Mouse (Mus musculus): ENCODE measurements around the gene 2210017I01Rik.
A peak's percentile ranks its signal among the peaks of the same experiment; 100 is the strongest.

Gene 2210017I01Rik

DNA sequence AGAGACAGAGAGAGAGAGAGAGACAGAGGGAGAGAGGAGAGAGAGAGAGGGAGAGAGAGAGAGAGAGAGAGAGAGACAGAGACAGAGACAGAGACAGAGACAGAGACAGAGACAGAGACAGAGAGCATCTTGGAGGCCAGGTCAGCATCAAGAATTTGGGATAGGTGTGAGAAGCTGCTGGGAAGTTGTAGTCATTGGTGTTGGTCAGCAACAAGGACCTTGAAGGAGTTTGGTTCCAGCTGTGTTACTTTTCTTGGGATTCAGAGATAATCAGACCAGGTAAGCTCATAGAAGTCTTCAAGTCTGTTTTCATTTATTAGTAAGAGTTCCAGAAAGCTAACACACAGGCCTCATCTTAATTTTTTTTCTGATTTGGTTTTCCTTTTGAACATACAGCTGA is at the start of gene 2210017I01Rik:
Gene 2210017I01Rik, minus strand, starts transcription at position 101 of the 400 bp plus-strand sequence.
- DNase-seq: no peak

GRCm38 (mm10) chr3:92656826-92657225 is 49.5 kb upstream of the 2210017I01Rik start, which contains the start of gene Lce1b:
Gene Lce1b, minus strand, starts transcription at chr3:92656926.
- no peak for DNase-seq

DNA sequence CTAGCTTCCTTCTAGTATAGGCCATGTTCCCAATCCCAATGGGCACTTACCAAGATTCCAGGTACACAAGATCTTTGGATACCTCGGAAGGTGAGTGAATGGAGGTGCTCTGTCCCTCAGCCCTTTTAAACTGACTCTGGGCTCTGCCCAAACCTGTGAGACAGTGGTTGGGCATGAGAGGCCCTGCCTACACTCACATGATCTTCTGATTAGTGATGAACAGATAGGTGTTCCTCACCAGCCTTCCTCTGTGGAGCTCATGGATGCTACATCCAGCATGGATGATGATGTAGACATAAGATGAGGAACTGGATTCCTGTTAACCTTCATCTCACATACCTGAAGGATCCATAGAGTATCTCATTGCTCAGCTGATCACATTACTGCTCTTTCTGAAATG is 40.9 kb upstream of the 2210017I01Rik start, which contains the start of gene Lce1a1:
Gene Lce1a1, minus strand, starts transcription at position 101 of the 400 bp plus-strand sequence.
- no peak for DNase-seq

DNA sequence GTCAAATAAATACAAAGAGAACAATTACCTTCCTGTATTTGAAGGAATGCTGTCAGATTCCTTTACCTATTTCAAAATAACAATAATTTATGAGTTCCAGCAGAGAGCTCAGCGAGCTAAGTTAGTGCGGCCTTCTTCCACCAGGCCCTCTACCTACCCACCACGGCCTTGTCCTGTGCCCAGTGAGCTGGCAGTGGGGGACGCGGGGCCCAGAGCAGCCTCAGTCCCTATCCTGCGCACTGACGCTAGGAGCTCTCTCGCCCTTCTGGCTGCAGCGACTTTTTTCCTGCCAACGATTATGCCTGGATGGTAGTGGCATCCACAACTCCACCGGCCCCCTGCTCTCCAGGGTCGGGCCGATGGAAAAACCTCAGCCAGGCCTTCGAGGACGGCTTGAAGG is 32.6 kb upstream of the 2210017I01Rik start:
- no peak for DNase-seq

DNA sequence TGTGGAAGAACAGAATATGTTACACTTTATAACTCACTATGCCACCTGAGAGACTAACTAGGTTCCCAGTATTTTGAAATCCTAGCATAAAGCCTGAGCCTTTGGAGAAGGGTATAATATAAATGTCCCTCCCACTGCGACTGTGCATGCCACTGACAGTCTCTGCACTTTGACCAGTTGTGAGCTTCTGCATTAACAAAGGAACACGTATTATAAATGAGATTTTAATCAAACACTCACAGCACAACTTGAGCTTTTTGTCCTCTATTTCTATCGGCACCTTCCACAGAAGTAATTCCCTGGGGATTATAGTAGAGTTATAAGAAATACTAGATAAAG is 31.3 kb upstream of the 2210017I01Rik start:
- peak in 1 of 2 experiments; percentile 2 for DNase-seq

- peak; percentile 45 to 66 for DNase-seq
Observed at GRCm38 (mm10) chr3:92637745-92638652, 30.7 kb upstream of the 2210017I01Rik start.

DNA sequence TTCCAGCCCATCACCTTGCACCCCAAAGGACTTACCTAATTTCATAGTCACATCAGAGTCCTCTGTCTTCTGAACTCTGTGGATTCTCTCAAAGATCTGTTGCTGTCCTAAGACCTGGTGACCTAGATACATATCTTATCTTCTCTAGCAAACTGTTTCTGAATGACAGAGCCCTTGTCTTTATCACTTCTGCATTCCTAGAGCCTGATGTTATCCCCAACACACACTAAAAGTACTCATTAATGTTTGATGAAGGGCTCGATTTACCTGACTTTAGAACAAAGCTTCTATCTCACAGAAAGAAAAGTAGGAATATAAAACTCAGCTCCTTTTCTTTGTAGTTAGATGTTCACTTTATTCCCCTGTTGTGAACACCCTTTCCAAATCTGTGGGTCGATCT is 14.3 kb upstream of the 2210017I01Rik start, which contains the start of gene Lce6a:
Gene Lce6a, minus strand, starts transcription at position 101 of the 400 bp plus-strand sequence.
- no peak for DNase-seq

GRCm38 (mm10) chr3:92609804-92610203 is 2.5 kb upstream of the 2210017I01Rik start:
- no peak for DNase-seq

- DNase-seq: peak in 1 of 2 experiments; percentile 21
Observed at GRCm38 (mm10) chr3:92602169-92602568, 5.1 kb downstream of the 2210017I01Rik start.

DNA sequence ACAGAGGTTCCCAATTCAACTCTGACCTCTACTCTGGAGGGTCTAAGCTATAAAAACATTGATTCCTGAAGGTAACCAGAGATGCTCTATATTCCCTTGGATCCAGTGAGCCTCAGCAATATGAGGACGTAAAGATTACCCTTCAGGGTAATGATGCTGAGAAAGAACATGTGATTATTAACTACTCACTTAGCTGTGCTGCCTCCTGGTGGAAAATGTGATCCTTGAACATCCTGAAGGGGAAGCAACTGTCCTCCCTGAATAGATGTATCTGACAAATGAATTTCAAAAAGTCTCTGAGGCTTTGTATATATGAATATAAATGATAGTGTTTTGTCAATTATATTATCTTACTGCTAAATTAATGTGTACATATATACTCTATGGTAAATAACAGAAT is 6.8 kb downstream of the 2210017I01Rik start:
- peak; percentile 7 to 46 for DNase-seq

DNA sequence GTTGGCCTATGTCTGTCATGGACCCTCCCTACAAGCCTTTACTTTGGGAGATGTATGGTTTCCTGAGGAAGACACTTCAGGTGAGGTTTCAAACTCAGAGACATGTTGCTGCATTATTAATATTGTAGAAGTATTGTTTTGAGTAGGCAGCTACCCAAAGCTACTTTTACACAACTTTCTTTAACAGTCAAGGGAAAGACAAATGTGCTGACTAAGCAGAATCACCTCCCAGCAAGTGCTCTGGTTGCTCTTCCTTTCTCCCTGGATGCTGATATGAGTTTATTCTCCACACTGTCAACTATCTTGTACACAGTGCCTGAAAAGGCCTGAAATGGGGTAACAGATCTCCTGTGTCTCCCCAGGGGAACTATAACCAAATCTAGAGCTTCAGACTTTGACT is 7.3 kb downstream of the 2210017I01Rik start:
- DNase-seq: no peak

- DNase-seq: no peak
Observed at GRCm38 (mm10) chr3:92598429-92598828, 8.9 kb downstream of the 2210017I01Rik start.

- peak; percentile 32 to 49 for DNase-seq
Observed at GRCm38 (mm10) chr3:92588858-92589257, 18.4 kb downstream of the 2210017I01Rik start, which contains the start of gene Smcp. Gene Smcp, minus strand, starts transcription at chr3:92588997.

- DNase-seq: no peak
Observed at GRCm38 (mm10) chr3:92587190-92587589, 20.1 kb downstream of the 2210017I01Rik start.

GRCm38 (mm10) chr3:92585055-92585454 is 22.2 kb downstream of the 2210017I01Rik start:
- DNase-seq: no peak

- DNase-seq: no peak
Observed at GRCm38 (mm10) chr3:92583164-92583826, 24.0 kb downstream of the 2210017I01Rik start.

DNA sequence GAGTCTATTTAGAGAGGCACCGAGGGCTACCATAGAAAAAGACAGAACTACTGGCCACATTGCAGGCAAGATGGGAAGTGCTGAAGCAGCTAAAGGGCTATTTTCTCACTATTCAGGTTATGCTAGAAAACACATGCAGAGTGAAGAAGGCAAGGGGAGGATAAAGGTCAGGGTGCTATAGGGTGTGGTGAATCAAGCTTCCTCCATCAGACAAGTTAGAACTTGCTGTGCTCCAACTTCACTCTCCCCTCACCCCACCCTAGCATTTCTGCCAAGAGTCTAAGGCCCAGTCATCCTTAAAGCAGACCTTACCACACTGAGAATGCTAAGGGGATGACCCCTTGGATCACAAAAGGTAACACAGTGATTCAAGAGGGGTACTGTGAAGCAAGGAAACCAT is 27.8 kb downstream of the 2210017I01Rik start:
- no peak for DNase-seq

GRCm38 (mm10) chr3:92578652-92579413 is 28.5 kb downstream of the 2210017I01Rik start:
- no peak for DNase-seq

- no peak for DNase-seq
Observed at GRCm38 (mm10) chr3:92573449-92574041, 33.7 kb downstream of the 2210017I01Rik start, which contains the start of gene Ivl. Gene Ivl, minus strand, starts transcription at chr3:92573735.

GRCm38 (mm10) chr3:92572514-92573155 is 34.7 kb downstream of the 2210017I01Rik start:
- no peak for DNase-seq

DNA sequence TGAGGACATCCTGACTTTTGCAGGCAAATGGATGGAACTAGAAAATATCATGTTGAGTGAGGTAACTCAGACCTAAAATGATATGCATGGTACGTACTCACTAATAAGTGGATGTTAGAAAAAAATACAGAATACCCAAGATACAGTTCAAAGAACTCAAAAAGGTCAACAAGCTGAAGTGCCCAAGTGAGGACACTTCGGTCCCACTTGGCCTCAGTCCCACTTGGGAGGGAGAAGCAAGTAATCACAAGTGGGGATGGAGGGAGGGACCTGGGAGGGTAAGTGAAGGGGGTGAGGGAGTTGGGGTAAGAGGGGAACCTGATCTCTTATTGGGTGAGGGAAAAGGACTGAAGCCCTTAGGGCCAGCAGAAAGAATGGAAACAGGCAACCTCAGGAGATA is 38.5 kb downstream of the 2210017I01Rik start:
- DNase-seq: no peak

DNA sequence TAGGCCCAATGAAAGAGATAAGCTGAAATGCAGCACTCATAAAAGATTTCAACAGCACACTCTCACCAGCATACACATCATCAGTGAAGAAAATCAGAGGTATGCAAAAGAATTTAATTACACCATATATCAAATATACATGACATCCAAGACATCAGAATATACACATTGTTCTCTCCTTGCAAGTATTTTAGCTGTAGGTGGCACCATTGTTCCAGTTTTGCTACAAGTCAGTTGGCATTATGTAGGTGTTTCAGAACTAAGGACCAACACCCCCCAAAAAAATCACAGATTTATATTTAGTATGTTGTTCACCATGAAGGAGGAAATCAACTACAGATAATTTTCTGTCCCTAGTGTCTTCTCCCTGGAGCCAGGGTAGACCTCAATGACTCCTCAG is 41.9 kb downstream of the 2210017I01Rik start:
- peak in 1 of 2 experiments; percentile 8 for DNase-seq
